Mouse (Mus musculus): ENCODE measurements around the gene Ebf1.

Ebf1 gene

GRCm38 (mm10) chr11:44894798-44895197 is 277.7 kb downstream of the Ebf1 start:
- peak; percentile 75 for DNase-seq (ENCODE audit: low read depth, low spot score)

- DNase-seq (ENCODE audit: low read depth, low spot score) = no peak
Measured at GRCm38 (mm10) chr11:44895893-44896292, 278.8 kb downstream of the Ebf1 start.

- no peak for DNase-seq (ENCODE audit: low read depth, low spot score)
Measured at GRCm38 (mm10) chr11:44897140-44897665, 280.1 kb downstream of the Ebf1 start.

GRCm38 (mm10) chr11:44899554-44899953 is 282.4 kb downstream of the Ebf1 start:
- peak; percentile 77 for DNase-seq (ENCODE audit: low read depth, low spot score)

- no peak for DNase-seq (ENCODE audit: low read depth, low spot score)
Measured at GRCm38 (mm10) chr11:44899965-44900364, 282.8 kb downstream of the Ebf1 start.

- peak; percentile 21 for DNase-seq (ENCODE audit: low read depth, low spot score)
Measured at GRCm38 (mm10) chr11:44900496-44900895, 283.4 kb downstream of the Ebf1 start.

- DNase-seq (ENCODE audit: low read depth, low spot score) = peak; percentile 82
Measured at GRCm38 (mm10) chr11:44901715-44902114, 284.6 kb downstream of the Ebf1 start.

GRCm38 (mm10) chr11:44902165-44902564 is 285.0 kb downstream of the Ebf1 start:
- DNase-seq (ENCODE audit: low read depth, low spot score) = no peak

- no peak for DNase-seq (ENCODE audit: low read depth, low spot score)
Measured at GRCm38 (mm10) chr11:44904121-44904520, 287.0 kb downstream of the Ebf1 start.

- no peak for DNase-seq (ENCODE audit: low read depth, low spot score)
Measured at GRCm38 (mm10) chr11:44906456-44906855, 289.3 kb downstream of the Ebf1 start.

GRCm38 (mm10) chr11:44911765-44912164 is 294.6 kb downstream of the Ebf1 start:
- no peak for DNase-seq (ENCODE audit: low read depth, low spot score)

- DNase-seq (ENCODE audit: low read depth, low spot score) = no peak
Measured at GRCm38 (mm10) chr11:44913806-44914205, 296.7 kb downstream of the Ebf1 start.

GRCm38 (mm10) chr11:44917059-44917458 is 299.9 kb downstream of the Ebf1 start:
- DNase-seq (ENCODE audit: low read depth, low spot score) = no peak

- no peak for DNase-seq (ENCODE audit: low read depth, low spot score)
Measured at GRCm38 (mm10) chr11:44923138-44923537, 306.0 kb downstream of the Ebf1 start.

- no peak for DNase-seq (ENCODE audit: low read depth, low spot score)
Measured at GRCm38 (mm10) chr11:44923868-44924508, 306.9 kb downstream of the Ebf1 start.

- DNase-seq (ENCODE audit: low read depth, low spot score) = no peak
Measured at GRCm38 (mm10) chr11:44924896-44925295, 307.8 kb downstream of the Ebf1 start.

- DNase-seq (ENCODE audit: low read depth, low spot score) = no peak
Measured at GRCm38 (mm10) chr11:44925806-44926525, 308.8 kb downstream of the Ebf1 start.

GRCm38 (mm10) chr11:44928403-44928802 is 311.3 kb downstream of the Ebf1 start:
- DNase-seq (ENCODE audit: low read depth, low spot score) = no peak

- DNase-seq (ENCODE audit: low read depth, low spot score) = no peak
Measured at GRCm38 (mm10) chr11:44932942-44933483, 315.9 kb downstream of the Ebf1 start.

- no peak for DNase-seq (ENCODE audit: low read depth, low spot score)
Measured at GRCm38 (mm10) chr11:44943781-44944180, 326.7 kb downstream of the Ebf1 start.

- DNase-seq (ENCODE audit: low read depth, low spot score) = no peak
Measured at GRCm38 (mm10) chr11:44944401-44944800, 327.3 kb downstream of the Ebf1 start.

- DNase-seq (ENCODE audit: low read depth, low spot score) = no peak
Measured at GRCm38 (mm10) chr11:44946618-44947017, 329.5 kb downstream of the Ebf1 start.

- DNase-seq (ENCODE audit: low read depth, low spot score) = no peak
Measured at GRCm38 (mm10) chr11:44948541-44948940, 331.4 kb downstream of the Ebf1 start.

Measured in A20 (cell line).